Mouse (Mus musculus): Measurements from ENCODE around the gene Serpinb11. TPM values are rescaled to one million over a fixed set of nuclear protein-coding genes. Genes with fewer than 3 reads are reported as not detected.

Serpinb11 gene
- polyA plus RNA-seq, 1 experiment from 2014 or later = not detected

- Histone ChIP-seq H3K27me3 (ENCODE audit: control insufficient read depth, insufficient read depth, low read length) (no peaks in the 10 kb centered on the region), H3K36me3 (ENCODE audit: control insufficient read depth, insufficient read depth, low read length) (no peaks in the 10 kb centered on the region), H3K9ac (ENCODE audit: low read depth, low read length) (no peak overlapping the region), H3K4me2 (replicated peaks; ENCODE audit: low read depth, low read length) (no peak overlapping the region), H3K4me1 (ENCODE audit: control insufficient read depth, insufficient read depth, low read length) (no peaks in the 10 kb centered on the region), H3K4me3 (ENCODE audit: low read length) (no peak overlapping the region), H3K27ac (ENCODE audit: low read depth, low read length) (no peak overlapping the region), H3K9me3 (ENCODE audit: control insufficient read depth, low read length) (no peaks in the 10 kb centered on the region)
- no peak for ATAC-seq (ENCODE audit: low FRiP score, low TSS enrichment)
Measured at GRCm38 (mm10) chr1:107381491-107381890, 20.5 kb downstream of the Serpinb11 start.

- Histone ChIP-seq H3K27ac (ENCODE audit: low read depth, low read length) (no peak overlapping the region), H3K4me3 (ENCODE audit: low read length) (no peak overlapping the region), H3K27me3 (ENCODE audit: control insufficient read depth, insufficient read depth, low read length) (no peaks in the 10 kb centered on the region), H3K9me3 (ENCODE audit: control insufficient read depth, low read length) (no peaks in the 10 kb centered on the region), H3K4me1 (ENCODE audit: control insufficient read depth, insufficient read depth, low read length) (no peaks in the 10 kb centered on the region), H3K36me3 (ENCODE audit: control insufficient read depth, insufficient read depth, low read length) (no peaks in the 10 kb centered on the region), H3K4me2 (replicated peaks; ENCODE audit: low read depth, low read length) (no peak overlapping the region), H3K9ac (ENCODE audit: low read depth, low read length) (no peak overlapping the region)
- no peak for ATAC-seq (ENCODE audit: low FRiP score, low TSS enrichment)
- WGBS = 92% methylated on average over 1 of the region's 1 CpGs
Measured at GRCm38 (mm10) chr1:107382404-107382803, 21.4 kb downstream of the Serpinb11 start.

- no peak for ATAC-seq (ENCODE audit: low FRiP score, low TSS enrichment)
- 95% methylated on average over 9 of the region's 9 CpGs for WGBS
- H3K27ac ChIP-seq (ENCODE audit: low read depth, low read length) = no peak overlapping the region
- no peaks in the 10 kb centered on the region for H3K36me3 ChIP-seq (ENCODE audit: control insufficient read depth, insufficient read depth, low read length)
- no peak overlapping the region for H3K9ac ChIP-seq (ENCODE audit: low read depth, low read length)
- no peaks in the 10 kb centered on the region for H3K9me3 ChIP-seq (ENCODE audit: control insufficient read depth, low read length)
- H3K27me3 ChIP-seq (ENCODE audit: control insufficient read depth, insufficient read depth, low read length) = no peaks in the 10 kb centered on the region
- no peak overlapping the region for H3K4me3 ChIP-seq (ENCODE audit: low read length)
- H3K4me2 ChIP-seq (replicated peaks; ENCODE audit: low read depth, low read length) = no peak overlapping the region
- no peaks in the 10 kb centered on the region for H3K4me1 ChIP-seq (ENCODE audit: control insufficient read depth, insufficient read depth, low read length)
Measured at GRCm38 (mm10) chr1:107384532-107384931, 23.5 kb downstream of the Serpinb11 start.

- WGBS = 78% methylated on average over 2 of the region's 2 CpGs
- ATAC-seq (ENCODE audit: low FRiP score, low TSS enrichment) = no peak
Measured at GRCm38 (mm10) chr1:107389753-107390152, 28.8 kb downstream of the Serpinb11 start.

GRCm38 (mm10) chr1:107397481-107397880, 36.5 kb downstream of the Serpinb11 start:
- H3K36me3 ChIP-seq (ENCODE audit: control insufficient read depth, insufficient read depth, low read length) = no peaks in the 10 kb centered on the region
- H3K27ac ChIP-seq (ENCODE audit: low read depth, low read length) = no peak overlapping the region
- H3K4me3 ChIP-seq (ENCODE audit: low read length) = no peak overlapping the region
- H3K4me1 ChIP-seq (ENCODE audit: control insufficient read depth, insufficient read depth, low read length) = no peaks in the 10 kb centered on the region
- H3K9me3 ChIP-seq (ENCODE audit: control insufficient read depth, low read length) = no peaks in the 10 kb centered on the region
- WGBS = 72% methylated on average over 1 of the region's 1 CpGs
- no peak for ATAC-seq (ENCODE audit: low FRiP score, low TSS enrichment)
- H3K4me2 ChIP-seq (replicated peaks; ENCODE audit: low read depth, low read length) = no peak overlapping the region
- H3K9ac ChIP-seq (ENCODE audit: low read depth, low read length) = no peak overlapping the region
- no peaks in the 10 kb centered on the region for H3K27me3 ChIP-seq (ENCODE audit: control insufficient read depth, insufficient read depth, low read length)

More at GRCm38 (mm10) chr1:107389753-107390152, 28.8 kb downstream of the Serpinb11 start:
- H3K36me3 ChIP-seq (ENCODE audit: control insufficient read depth, insufficient read depth, low read length) = no peaks in the 10 kb centered on the region
- H3K9me3 ChIP-seq (ENCODE audit: control insufficient read depth, low read length) = no peaks in the 10 kb centered on the region
- no peak overlapping the region for H3K4me2 ChIP-seq (replicated peaks; ENCODE audit: low read depth, low read length)
- no peaks in the 10 kb centered on the region for H3K27me3 ChIP-seq (ENCODE audit: control insufficient read depth, insufficient read depth, low read length)
- no peak overlapping the region for H3K27ac ChIP-seq (ENCODE audit: low read depth, low read length)
- H3K4me3 ChIP-seq (ENCODE audit: low read length) = no peak overlapping the region
- H3K9ac ChIP-seq (ENCODE audit: low read depth, low read length) = no peak overlapping the region
- H3K4me1 ChIP-seq (ENCODE audit: control insufficient read depth, insufficient read depth, low read length) = no peaks in the 10 kb centered on the region

GRCm38 (mm10) chr1:107399355-107399754, 38.4 kb downstream of the Serpinb11 start, which contains the start of gene Serpinb7:
Serpinb7 (plus strand) TSS chr1:107399655.
- 84% methylated on average over 3 of the region's 3 CpGs for WGBS
- no peak within 1 kb of the TSS for H3K4me3 ChIP-seq (ENCODE audit: low read length)
- no peak within 1 kb of the TSS for H3K9ac ChIP-seq (ENCODE audit: low read depth, low read length)
- no peaks in the 10 kb centered on the region for H3K27me3 ChIP-seq (ENCODE audit: control insufficient read depth, insufficient read depth, low read length)
- no peak within 1 kb of the TSS for H3K4me2 ChIP-seq (replicated peaks; ENCODE audit: low read depth, low read length)
- H3K9me3 ChIP-seq (ENCODE audit: control insufficient read depth, low read length) = no peaks in the 10 kb centered on the region
- H3K27ac ChIP-seq (ENCODE audit: low read depth, low read length) = no peak within 1 kb of the TSS
- ATAC-seq (ENCODE audit: low FRiP score, low TSS enrichment) = no peak
- H3K36me3 ChIP-seq (ENCODE audit: control insufficient read depth, insufficient read depth, low read length) = no peaks in the 10 kb centered on the region
- no peaks in the 10 kb centered on the region for H3K4me1 ChIP-seq (ENCODE audit: control insufficient read depth, insufficient read depth, low read length)

GRCm38 (mm10) chr1:107402082-107402481, 41.1 kb downstream of the Serpinb11 start:
- no peak overlapping the region for H3K27ac ChIP-seq (ENCODE audit: low read depth, low read length)
- no peak overlapping the region for H3K4me2 ChIP-seq (replicated peaks; ENCODE audit: low read depth, low read length)
- no peaks in the 10 kb centered on the region for H3K4me1 ChIP-seq (ENCODE audit: control insufficient read depth, insufficient read depth, low read length)
- no peaks in the 10 kb centered on the region for H3K27me3 ChIP-seq (ENCODE audit: control insufficient read depth, insufficient read depth, low read length)
- H3K4me3 ChIP-seq (ENCODE audit: low read length) = no peak overlapping the region
- H3K9ac ChIP-seq (ENCODE audit: low read depth, low read length) = no peak overlapping the region
- 90% methylated on average over 4 of the region's 4 CpGs for WGBS
- ATAC-seq (ENCODE audit: low FRiP score, low TSS enrichment) = no peak
- no peaks in the 10 kb centered on the region for H3K9me3 ChIP-seq (ENCODE audit: control insufficient read depth, low read length)
- no peaks in the 10 kb centered on the region for H3K36me3 ChIP-seq (ENCODE audit: control insufficient read depth, insufficient read depth, low read length)

- Histone ChIP-seq H3K36me3 (ENCODE audit: control insufficient read depth, insufficient read depth, low read length) (no peaks in the 10 kb centered on the region), H3K9ac (ENCODE audit: low read depth, low read length) (no peak overlapping the region), H3K9me3 (ENCODE audit: control insufficient read depth, low read length) (no peaks in the 10 kb centered on the region), H3K27ac (ENCODE audit: low read depth, low read length) (no peak overlapping the region), H3K4me1 (ENCODE audit: control insufficient read depth, insufficient read depth, low read length) (no peaks in the 10 kb centered on the region), H3K4me3 (ENCODE audit: low read length) (no peak overlapping the region), H3K27me3 (ENCODE audit: control insufficient read depth, insufficient read depth, low read length) (no peaks in the 10 kb centered on the region), H3K4me2 (replicated peaks; ENCODE audit: low read depth, low read length) (no peak overlapping the region)
- no peak for ATAC-seq (ENCODE audit: low FRiP score, low TSS enrichment)
- WGBS = 8% methylated on average over 1 of the region's 1 CpGs
Measured at GRCm38 (mm10) chr1:107414650-107415049, 53.7 kb downstream of the Serpinb11 start.

GRCm38 (mm10) chr1:107422487-107422886, 61.5 kb downstream of the Serpinb11 start:
- no peaks in the 10 kb centered on the region for H3K9me3 ChIP-seq (ENCODE audit: control insufficient read depth, low read length)
- H3K27me3 ChIP-seq (ENCODE audit: control insufficient read depth, insufficient read depth, low read length) = no peaks in the 10 kb centered on the region
- no peak for ATAC-seq (ENCODE audit: low FRiP score, low TSS enrichment)
- WGBS = 73% methylated on average over 4 of the region's 4 CpGs
- H3K4me2 ChIP-seq (replicated peaks; ENCODE audit: low read depth, low read length) = no peak overlapping the region
- H3K4me1 ChIP-seq (ENCODE audit: control insufficient read depth, insufficient read depth, low read length) = no peaks in the 10 kb centered on the region
- no peak overlapping the region for H3K27ac ChIP-seq (ENCODE audit: low read depth, low read length)
- no peaks in the 10 kb centered on the region for H3K36me3 ChIP-seq (ENCODE audit: control insufficient read depth, insufficient read depth, low read length)
- H3K9ac ChIP-seq (ENCODE audit: low read depth, low read length) = no peak overlapping the region
- H3K4me3 ChIP-seq (ENCODE audit: low read length) = no peak overlapping the region

Data from kidney, embryonic 14.5 days (tissue).